Mouse (Mus musculus) T-helper 2 cell (primary cell): ENCODE measurements around the gene Celf1.
"Not testable (repeated sequence)": the region's sequence is repeated elsewhere in the genome, so short reads cannot be mapped to it uniquely, and the experiment has no call there.

Experiments
- in situ Hi-C: fragments of 300-600 bp; cut with MboI, MseI; formaldehyde crosslinking; loops from one replicate; pipeline ENCODE4 v1.15.1; 2025; ENCODE audit warnings: high pct_unique_total_duplicates

Celf1 gene

DNA sequence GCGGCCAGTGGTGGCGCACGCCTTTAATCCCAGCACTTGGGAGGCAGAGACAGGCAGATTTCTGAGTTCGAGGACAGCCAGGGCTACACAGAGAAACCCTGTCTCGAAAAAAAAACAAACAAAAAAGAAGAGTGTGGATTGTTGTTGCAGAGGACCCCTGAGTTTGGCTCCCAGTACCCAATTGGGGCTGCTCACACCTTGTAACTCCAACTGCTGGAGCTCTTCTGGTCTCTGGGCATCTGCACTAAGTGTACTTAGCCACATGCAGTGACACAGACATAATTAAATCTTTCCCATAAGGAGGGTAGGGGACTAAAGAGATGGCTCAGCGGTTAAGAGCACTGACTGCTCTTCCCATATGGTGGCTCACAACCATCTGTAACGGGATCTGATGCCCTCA is 82.1 kb downstream of the Celf1 start:
- in situ Hi-C loops, result not testable (repeated sequence)

GRCm38 (mm10) chr2:91023131-91023530 is 82.9 kb downstream of the Celf1 start:
- in situ Hi-C loops, result no loop called here

DNA sequence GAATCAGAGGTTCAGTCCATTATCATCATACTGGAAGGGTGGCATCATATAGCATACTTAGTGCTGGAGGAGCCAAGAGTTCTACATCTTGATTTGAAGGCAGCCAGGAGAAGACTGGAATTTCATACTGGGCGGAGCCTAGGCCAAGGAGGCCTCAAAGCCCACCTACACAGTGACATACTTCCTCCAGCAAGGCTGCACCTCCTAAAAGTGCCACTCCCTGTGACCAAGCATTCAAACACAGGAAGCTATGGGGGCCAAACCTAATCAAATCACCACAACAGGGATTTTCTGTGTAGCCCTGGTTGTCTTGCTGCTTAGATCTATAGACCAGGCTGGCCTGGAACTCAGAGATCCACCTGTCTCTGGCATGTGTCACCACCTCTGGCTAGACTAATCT is 83.8 kb downstream of the Celf1 start:
- in situ Hi-C loops, result no loop called here

GRCm38 (mm10) chr2:91025081-91025516 is 84.9 kb downstream of the Celf1 start:
- in situ Hi-C loops, result no loop called here

DNA sequence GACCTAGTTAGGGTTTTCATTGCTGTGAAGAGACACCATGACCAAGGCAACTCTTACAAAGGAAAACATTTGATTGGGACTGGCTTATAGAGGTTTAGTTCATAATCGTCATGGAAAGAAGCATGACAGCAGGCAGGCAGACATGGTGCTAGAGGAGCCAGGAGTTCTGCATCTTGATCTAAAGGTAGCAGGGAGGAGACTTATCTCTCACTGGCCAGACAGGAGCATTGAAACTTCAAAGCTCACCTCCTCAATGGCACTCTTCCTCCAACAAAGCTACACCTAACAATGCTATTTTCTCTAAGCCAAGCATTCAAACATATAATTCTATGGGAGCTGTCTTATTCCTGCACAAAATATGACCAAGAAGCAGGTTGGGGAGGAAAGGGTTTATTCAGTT is 86.3 kb downstream of the Celf1 start:
- in situ Hi-C loops, result no loop called here

GRCm38 (mm10) chr2:91027391-91028214 is 87.4 kb downstream of the Celf1 start:
- in situ Hi-C loops, result no loop called here

DNA sequence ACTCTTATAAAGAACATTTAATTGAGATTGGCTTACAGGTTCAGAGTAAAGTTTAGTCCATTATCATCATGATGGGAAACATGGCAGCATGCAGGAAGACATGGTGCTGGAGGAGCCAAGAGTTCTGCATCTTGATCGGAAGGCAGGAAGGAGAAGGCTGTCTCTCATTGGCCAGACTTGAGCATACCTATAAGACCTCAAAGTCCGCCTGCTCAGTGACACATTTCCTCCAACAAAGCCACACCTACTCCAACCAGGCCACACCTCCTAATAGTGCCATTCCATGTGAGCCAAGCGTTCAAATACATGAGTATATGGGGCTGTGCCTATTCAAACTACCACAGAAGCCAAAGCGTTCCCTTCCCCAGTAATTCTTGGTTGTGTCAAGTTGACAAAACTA is 91.0 kb downstream of the Celf1 start:
- in situ Hi-C loops, result loop anchor here (5.0 kb wide), 1 partner anchor 71 kb away; no protein-coding TSS in a partner anchor

GRCm38 (mm10) chr2:91033000-91033399 is 92.8 kb downstream of the Celf1 start:
- in situ Hi-C loops, result loop anchor here (5.0 kb wide), 1 partner anchor 69 kb away; no protein-coding TSS in a partner anchor

GRCm38 (mm10) chr2:91035385-91035784 is 95.2 kb downstream of the Celf1 start, which contains the start of gene Rapsn:
TSS of gene Rapsn (plus strand) at chr2:91035620.
- in situ Hi-C loops, result no loop called here

DNA sequence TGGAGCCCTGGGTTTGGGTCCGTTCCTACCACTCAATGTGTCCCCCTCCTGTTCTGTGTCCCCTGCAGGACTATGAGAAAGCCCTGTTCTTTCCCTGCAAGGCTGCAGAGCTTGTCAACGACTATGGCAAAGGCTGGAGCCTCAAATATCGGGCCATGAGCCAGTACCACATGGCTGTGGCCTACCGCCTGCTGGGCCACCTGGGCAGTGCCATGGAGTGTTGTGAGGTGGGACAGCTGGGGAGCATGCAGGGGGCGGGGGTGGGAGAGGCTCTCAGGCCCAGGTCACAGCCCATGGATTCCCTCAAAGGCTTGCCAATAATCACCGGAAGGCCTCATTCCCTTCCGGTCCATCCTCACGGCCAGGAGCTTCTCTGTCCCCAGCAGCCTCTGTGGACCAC is 101.6 kb downstream of the Celf1 start:
- in situ Hi-C loops, result no loop called here

DNA sequence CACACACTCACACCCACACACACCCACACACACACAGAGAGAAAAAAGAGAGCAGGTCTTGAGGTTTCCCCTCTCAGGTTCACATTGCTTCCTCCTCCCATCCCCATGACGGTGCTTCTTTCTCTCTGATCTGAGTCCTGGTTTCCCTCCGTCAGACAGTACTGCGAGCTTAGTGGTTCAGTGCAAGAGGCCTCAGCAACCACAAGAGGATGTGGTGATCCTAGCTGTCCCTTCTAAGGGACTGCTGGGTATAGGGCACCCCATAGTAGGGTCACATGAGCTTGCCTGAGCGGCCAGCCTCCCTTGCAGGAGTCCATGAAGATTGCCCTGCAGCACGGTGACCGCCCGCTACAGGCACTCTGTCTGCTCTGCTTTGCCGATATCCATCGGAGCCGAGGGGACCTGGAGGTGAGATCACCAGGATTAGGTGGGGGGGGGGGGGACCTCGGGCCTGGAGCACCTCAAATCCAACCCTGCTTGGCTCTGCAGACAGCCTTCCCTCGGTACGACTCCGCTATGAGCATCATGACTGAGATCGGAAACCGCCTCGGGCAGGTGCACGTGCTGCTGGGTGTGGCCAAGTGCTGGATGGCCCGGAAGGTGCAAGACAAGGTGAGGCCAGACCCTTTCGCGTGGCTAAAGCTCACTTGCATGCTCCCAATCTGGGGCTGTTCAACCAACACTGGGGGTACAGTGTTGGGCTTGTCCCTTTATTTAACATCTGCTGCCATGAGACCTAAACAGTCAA is 102.6 kb downstream of the Celf1 start:
- in situ Hi-C loops, result no loop called here

DNA sequence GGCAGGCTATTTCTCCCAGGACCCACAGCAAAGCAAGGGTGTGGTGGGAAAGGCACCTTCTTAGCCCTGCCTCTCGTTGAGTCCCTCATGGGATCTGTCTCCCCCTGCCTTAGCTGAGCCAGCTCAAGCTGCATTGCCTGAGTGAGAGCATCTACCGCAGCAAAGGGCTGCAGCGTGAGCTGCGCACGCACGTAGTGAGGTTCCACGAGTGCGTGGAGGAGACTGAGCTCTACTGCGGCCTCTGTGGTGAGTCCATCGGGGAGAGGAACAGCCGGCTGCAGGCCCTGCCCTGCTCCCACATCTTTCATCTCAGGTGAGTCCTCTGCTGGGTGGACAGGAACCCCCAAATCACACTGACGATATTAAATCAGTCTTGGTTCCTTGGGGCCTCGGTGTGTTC is 104.5 kb downstream of the Celf1 start:
- in situ Hi-C loops, result no loop called here

DNA sequence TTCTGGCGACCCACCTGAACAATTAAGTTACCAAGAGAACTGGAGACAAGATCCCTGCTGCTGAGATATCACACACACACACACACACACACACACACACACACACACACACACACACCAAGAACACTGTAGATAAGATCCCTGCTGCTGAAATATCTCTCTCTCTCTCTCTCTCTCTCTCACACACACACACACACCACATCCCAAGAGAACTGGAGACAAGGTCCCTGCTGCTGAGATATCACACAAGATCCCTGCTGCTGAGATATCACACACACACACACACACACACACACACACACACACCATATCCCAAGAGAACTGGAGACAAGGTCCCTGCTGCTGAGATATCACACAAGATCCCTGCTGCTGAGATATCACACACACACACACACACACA is 105.6 kb downstream of the Celf1 start:
- in situ Hi-C loops, result not testable (repeated sequence)

GRCm38 (mm10) chr2:91047359-91047758 is 107.2 kb downstream of the Celf1 start:
- in situ Hi-C loops, result no loop called here

DNA sequence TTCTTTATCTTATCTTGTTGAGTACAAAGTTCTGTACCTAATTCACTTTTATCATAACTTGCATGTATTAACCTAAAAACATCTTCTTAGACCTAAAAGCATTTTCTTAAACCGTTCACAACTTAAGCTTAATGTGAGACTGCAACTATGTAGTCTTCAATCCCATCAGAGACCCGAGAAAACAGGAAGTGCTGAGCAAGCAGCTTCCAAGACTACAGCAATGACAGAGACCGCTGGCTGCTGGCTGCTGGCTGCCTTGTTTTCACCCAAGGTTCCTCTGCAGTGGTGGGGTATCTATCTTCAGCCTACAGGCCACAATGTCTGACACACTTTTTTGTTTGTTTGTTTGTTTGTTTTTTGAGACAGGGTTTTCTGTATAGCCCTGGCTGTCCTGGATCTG is 111.7 kb downstream of the Celf1 start:
- in situ Hi-C loops, result no loop called here

GRCm38 (mm10) chr2:91052752-91053151 is 112.6 kb downstream of the Celf1 start:
- in situ Hi-C loops, result no loop called here

DNA sequence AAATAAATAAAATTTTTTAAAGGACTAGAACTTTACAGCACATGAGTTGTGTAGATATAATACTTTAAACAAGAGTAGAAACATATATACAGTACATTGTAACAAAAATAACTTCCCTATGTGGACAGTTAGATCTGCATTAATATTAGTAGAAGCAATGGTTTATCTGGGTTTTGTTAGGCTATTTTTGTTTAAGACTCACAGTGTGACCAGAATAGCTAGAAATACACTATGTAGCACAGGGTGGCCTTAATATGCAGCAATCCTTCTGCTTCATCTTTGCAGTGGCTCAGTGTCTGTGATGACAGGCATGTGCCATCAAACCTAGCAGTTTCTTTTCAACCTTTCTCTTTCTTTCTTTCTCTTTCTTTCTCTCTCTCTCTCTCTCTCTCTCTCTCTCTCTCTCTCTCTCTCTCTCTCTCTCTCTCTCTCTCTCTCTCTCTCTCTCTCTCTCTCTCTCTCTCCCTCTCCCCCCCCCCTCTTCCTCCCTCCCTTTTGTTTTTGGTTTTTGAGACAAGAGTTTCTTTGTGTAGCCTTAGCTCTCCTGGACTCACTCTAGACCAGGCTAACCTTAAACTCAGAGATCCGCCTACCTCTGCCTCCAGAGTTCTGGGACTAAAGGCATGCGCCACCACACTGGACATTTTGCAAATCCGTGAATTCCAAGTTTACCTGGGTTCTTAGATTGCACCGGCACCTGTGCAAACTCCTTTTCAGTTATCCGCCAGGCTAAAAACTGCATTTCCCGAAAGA is 113.2 kb downstream of the Celf1 start:
- in situ Hi-C loops, result no loop called here

GRCm38 (mm10) chr2:91053934-91054382 is 113.8 kb downstream of the Celf1 start, which contains the start of gene Psmc3:
TSS of gene Psmc3 (plus strand) at chr2:91054009.
- in situ Hi-C loops, result no loop called here

- in situ Hi-C loops, result no loop called here
These were observed 118.3 kb downstream of the Celf1 start for GRCm38 (mm10) chr2:91058435-91058834.

- in situ Hi-C loops, result no loop called here
These were observed 119.2 kb downstream of the Celf1 start for GRCm38 (mm10) chr2:91059376-91059775.

DNA sequence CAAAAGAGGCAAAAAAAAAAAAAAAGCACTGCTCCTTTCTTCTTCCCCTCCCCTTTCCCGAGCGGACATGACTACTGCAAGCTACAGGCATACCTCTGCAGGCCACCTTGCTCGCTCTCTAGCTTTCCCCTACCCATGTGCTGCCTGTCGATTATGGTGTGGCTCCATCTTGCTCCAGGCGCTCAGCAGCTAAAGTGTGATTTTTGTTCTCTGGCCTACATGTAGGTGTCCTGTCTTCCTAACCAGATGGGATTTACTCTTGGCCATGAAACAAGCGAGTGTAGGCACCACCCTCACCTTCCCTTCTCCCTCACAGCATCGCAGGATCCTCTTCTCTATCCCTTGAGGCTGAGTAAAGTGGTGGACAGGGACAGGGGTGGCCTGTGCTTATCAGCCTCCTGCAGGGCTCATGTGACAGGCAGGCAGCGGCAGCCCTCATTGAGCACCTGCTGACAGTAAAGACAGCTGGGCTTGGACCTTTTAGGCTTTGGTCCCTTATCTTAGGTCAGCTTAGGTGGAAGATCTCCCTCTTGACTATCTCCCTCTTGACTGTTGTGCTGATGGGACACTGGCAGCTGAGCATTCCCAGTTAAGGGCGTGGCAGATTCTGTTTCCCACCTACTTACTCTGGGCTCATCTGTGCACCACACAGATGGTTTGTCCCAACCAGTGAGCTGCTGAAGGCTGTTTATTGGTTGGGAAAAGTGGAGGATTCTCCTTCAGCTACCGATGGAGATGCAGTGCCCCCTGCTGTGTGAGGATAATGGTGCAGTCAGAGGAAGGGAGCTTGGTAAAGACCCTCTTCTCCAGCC is 120.6 kb downstream of the Celf1 start:
- in situ Hi-C loops, result no loop called here
